Mouse (Mus musculus) fibroblast of lung, adult 2 months (primary cell): ENCODE results near the gene Ccdc189.
"Not testable (repeated sequence)": the region's sequence is repeated elsewhere in the genome, so short reads cannot be mapped to it uniquely, and the experiment has no call there.

Experiments
- DNase-seq: peaks from one replicate; pipeline ENCODE4 v3.0.0-alpha.2; 2011; ENCODE audit warnings: low read depth

Gene Ccdc189

DNA sequence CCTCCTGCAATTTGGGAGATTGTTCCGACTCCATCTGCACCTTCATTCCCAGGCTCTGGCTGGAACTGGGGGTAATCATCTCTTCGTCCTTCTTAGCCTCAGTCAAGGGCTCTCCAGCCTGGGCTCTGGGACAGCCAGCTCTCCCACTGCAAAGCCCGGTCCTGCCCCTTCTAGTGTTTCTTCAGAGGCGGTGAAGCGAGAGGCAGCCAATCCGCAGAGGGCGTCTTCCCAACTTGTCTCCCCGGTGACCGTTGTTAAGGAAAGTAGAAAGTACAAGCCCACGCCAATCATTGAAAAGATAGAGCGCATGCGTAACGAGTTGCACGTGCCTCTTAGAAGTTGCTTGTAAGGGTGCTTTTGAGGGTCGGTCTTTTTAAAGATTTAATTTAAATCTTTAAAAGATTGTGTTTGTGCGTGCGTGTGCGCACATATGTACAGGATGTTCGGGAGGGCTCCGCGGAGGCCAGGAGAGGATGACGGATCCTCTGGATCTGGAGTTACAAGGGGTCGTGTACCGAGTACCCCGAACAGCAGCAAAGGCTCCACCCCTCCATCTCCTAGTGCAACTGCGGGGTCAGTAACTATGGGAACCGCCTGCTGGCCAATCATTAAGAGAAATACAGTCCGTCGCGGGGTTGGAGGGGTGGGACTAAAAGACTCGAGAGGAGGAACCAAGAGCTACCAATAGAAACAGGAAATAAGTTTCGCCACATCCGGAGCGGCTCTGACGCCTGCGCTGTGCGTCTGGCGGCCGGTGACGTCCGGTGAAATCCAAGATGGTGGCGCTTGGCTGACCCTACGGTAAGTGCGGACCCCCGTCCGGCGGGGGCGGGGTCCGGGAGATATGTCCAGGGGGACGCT lies at the start of gene Ccdc189, which contains the start of gene Rnf40:
Gene Ccdc189, minus strand, starts transcription at position 585 of the 861 bp plus-strand sequence.
Gene Rnf40, plus strand, starts transcription at position 757 of the 861 bp plus-strand sequence.
- DNase-seq, result peak; percentile 99

DNA sequence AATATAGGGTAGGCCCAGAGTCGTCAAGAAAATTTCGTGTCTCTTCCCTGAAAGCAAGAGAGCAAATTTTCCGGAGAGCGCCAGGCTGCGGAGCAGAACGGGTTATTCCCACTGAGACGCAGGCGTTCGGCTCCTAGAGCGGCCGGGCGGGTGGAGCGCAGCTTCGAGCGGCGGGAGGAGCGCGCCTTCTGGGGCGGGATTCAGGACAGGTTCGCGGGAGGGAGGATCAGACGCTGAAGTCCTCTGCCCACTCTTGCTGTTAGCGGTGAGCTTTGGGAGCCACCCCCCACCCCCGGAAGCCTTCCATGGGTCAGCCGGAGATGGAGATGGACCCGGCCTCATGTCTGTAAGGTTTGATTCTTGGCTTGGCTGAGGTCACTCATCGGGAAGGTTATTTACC lies 48.6 kb upstream of the Ccdc189 start:
- DNase-seq, result no peak

DNA sequence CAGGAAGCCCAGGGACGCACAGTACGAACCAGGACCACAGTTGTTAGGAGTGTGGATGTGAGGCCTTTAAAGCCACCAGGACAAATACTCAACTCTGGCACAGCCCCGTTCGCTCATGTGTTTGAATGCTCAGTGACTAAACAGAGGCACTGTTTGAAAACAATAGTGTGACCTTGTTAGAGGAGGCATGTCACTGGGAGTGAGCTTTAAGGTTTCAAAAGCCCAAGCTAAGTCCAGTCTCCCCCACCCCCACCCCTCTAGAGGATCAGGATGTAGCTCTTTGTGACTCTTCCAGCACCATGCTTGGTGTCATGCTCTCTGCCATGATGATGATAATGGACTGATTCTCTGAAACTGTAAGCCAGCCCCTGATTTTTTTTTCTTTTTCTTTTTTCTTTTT lies 43.0 kb upstream of the Ccdc189 start:
- DNase-seq, result no peak

DNA sequence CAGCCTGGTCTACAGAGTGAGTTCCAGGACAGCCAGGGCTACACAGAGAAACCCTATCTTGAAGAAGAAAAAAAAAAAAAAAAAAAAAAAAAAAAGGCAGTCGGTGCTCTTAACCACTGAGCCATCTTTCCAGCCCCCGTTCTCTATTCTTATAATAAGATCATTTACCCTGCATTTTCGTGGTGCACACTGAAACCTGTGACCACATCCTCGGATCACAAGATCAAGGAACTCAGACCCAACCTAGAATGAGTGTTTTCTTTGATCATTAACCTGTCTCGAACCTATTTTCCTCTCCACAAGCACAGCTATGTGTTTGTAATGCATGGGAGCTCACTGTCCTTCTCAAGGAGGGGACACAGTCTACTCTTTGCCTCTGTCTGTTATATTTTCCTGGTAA lies 40.3 kb upstream of the Ccdc189 start:
- no peak for DNase-seq

DNA sequence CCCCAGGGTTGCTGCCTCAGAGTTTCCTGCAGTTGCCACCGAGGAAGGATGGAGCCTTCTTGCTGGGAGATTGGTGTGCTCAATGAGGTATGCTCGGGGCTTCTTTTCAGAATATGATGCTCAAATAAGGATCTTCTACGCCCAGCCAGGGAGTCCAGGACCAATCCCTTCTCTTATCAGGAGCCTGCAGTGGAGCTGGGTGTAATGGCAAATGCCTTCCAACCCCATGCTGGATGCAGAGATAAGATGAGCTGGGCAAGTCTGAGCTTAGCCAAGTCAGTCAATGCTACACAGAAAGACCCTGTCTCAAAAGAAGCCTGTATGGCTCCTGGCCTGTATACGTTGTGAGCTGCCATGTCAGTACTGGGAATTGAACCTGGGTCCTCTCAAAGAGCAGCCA lies 38.1 kb upstream of the Ccdc189 start:
- no peak for DNase-seq

DNA sequence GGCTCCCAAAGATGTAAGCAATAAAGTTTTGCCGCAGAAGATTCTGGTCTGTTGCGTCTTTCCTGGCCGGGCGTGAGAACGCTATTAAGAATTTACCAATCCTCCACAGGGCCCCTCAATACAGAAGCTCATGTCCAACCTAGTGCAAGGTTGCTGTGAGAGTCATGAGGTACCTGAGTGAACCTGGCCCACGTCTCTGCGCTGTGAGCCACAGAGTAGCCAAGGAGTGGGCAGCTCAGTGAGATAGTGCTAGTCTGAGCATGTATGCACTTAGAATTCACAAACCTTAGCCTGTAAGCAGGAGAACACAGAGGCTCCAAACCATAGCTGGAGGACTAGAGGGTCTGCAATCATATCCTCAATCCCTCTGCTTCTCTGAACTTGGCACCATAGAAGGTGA lies 37.6 kb upstream of the Ccdc189 start:
- no peak for DNase-seq

DNA sequence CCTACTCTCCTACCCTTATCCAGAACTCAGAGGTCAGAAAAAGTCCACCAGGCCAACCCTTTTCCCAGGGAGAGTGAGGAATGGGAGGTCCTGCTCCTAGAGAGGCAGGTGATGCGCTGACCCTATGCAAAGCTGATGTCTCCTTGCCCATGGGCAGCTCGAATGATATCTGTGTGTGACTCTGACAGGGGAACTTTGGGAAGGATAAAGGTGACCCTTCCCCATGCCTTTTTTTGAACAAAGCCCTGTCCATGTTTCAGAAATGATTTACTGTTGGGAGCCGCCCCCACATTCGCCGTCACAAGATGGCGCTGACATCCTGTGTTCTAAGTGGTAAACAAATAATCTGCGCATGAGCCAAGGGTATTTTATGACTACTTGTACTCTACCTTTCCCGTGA lies 30.0 kb upstream of the Ccdc189 start:
- DNase-seq, result not testable (repeated sequence)

DNA sequence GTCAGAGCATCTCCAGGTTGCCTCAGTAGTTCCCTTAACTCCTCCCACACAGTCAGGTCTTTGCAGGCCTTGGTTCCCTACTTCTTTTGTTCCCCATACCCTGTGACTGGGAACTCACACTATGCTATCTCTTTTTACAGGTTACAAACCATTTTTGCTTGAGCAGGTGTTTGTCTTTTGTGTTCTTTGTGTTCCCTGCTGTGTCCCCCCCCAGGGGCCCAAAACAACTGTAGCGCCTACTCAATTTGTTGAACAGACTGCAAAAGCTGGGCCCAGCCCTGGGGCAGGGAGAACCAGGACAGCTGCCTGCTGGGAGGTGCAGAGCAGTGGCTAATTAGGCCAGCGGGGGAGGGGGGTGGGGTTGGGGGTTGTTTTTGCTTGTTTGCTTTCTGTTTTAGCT lies 29.6 kb upstream of the Ccdc189 start:
- DNase-seq, result no peak

DNA sequence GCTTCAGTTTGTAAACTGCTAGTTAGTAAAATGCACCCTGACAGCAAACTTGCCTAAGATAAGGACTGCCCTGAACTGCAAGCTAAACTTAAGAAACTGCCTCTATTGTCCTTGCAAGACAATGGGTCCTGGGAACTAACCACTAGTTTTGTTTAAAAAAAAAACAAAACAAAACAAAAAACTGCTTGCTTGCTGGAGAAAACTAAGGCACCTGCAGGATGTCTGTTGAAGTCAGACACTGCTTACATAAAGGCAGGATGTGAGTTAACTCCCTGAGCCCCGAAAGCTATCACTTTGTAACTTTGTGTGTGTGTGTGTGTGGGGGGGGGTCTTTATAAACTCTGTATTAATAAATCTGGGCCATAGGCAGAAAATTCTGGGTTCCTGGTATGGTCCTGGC lies 28.5 kb upstream of the Ccdc189 start:
- no peak for DNase-seq

DNA sequence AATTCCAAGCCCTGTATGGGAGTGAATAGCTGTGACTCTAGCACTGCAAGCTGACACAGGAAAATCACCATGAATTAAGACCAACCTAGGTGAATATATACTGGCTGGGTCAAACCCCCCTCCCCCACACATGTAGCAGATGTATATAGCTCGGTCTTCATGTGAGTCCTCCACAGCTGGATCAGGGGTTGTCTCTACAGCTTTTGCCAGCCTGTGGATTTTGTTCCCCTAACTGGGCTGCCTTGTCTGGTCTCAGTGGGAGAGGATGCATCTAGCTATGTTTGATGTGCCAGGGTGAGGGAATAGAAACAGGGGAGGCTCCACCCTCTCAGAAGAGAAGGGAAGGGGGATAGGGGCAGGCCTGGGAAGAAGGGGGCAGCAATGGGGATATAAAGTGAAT lies 27.9 kb upstream of the Ccdc189 start:
- no peak for DNase-seq

DNA sequence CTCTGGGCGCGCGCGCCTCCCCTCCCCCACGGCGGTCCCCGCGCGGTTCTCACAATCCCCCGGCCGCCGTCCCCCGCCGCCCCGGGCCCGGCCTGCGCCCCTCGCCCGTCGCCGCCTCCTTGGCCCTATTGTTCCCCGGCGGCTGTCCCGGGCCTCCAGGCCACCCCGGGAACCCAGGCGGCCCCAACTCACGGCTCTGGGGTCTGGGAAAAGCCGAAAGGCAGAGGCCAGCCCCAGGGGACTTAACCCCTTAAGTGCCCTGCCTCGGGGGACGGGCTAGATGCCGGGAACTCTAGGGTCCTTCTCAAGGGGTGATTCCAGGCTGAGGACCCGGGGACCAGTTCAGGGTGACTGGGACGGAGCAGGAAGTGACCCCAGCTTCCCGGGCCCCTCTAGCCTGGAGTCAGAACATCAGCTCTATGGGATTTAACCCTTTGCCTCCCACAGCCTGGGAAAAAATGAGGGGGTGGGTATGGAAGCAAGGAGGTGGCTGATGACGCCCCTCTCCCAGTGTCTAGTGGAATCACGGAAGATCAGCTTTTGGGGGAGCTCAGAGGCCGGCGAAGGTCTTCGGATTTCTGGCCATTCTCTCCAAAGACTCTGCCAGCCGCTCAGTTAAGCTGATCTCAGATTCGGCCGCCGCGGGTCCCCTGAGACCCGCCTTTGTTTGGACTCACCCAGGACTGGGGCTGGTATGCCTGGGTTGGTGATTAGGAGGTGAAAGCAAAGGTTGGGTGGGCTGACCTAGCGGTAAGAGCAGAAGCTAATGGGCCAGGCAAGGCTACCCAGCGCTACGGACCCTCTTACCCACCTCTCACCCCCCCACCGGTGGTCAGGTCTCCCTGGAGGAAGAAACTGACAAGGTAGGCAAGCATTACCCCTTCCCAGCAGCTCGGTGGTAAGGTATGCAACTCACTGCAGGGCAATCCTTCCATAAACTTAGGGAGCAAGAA lies 26.8 kb upstream of the Ccdc189 start, which contains the start of gene Zfp629:
Gene Zfp629, minus strand, starts transcription at position 907 of the 953 bp plus-strand sequence.
- DNase-seq, result peak; percentile 21

DNA sequence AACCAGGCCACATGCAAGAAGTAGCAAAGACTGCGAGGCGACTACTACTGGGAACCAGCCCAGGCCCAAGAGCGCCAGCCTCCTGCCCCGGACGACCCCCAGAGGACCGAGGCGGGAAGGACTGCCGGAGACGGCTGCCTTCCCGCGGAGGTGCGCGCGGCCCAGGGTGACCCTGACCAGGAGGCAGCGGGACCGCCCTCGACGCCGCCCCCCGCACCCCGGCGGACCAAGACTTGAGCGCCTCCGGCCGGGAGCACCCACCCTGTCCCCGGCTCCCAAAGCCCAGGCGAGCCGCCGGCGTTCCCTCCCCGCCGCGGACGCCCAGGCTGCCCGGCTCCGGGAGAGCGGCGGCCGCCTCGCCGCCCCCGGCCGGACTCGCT lies 26.1 kb upstream of the Ccdc189 start:
- no peak for DNase-seq

DNA sequence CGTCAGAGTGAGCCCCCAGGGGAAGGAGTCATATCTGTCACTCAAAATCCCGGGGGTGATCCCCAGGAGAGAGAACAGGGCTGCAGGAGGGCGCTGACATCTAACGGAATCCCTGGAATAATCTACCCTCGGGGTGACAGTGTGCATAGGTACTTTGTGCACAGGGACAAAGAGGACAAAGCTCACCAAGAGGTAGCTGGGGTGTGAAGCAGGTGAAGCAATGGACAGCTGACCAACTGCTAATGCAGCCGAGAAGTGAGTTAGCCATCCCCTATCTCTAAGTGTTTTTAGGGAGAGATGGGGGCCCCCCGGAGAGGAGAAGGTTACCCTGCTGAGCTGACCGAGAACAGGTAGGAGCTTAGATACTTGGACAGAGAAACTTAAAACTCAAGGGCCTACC lies 25.7 kb upstream of the Ccdc189 start:
- no peak for DNase-seq

DNA sequence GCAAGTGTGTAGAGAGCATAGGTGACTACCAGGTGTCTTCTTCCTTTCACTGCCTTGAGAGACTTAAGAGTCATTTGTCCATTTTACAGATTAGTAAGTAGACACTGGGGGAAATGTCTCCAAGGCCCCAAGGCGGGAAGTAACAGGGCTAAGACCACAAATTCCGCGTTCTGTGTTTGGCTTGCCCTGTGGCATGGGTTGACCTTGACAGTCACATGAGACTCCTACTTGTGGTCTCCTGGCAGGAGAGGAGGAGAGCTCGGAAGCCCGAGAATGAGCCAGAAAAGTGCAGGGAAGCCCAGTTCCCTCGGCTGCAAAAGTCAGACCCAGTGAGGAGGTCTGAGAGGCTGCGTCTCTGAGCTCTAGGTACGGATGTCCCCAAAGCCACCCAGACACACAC lies 25.1 kb upstream of the Ccdc189 start:
- DNase-seq, result no peak

DNA sequence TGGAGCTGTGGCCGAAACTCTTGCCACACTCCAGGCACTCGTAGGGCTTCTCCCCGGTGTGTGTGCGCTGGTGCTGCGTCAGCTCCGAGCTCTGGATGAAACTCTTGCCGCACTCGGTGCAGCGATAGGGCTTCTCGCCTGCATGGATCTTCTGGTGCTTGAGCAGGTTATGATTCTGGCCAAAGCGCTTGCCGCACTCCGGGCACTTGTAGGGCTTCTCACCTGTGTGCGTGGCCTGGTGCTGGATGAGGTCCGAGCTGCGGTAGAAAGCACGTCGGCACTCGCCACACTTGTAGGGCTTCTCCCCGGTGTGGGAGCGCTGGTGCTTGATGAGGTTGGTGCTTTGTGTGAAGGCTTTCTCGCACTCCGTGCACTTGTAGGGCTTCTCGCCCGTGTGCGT lies 23.2 kb upstream of the Ccdc189 start:
- no peak for DNase-seq

DNA sequence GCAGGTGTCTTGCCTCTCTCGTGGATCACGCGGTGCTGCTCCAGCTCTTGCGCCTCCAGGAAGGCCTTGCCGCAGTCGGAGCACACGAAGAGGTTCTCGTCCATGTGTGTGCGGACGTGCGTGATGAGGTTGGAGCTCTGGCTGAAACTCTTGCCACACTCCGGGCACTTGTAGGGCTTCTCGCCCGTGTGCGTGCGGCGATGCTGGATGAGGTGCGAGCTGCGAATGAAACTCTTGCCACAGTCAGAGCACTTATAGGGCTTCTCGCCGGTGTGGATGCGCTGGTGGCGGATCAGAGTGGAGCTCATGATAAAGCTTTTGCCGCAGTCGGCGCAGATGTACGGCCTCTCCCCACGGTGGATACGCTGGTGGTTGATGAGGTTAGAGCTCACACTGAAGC lies 22.6 kb upstream of the Ccdc189 start:
- DNase-seq, result no peak

DNA sequence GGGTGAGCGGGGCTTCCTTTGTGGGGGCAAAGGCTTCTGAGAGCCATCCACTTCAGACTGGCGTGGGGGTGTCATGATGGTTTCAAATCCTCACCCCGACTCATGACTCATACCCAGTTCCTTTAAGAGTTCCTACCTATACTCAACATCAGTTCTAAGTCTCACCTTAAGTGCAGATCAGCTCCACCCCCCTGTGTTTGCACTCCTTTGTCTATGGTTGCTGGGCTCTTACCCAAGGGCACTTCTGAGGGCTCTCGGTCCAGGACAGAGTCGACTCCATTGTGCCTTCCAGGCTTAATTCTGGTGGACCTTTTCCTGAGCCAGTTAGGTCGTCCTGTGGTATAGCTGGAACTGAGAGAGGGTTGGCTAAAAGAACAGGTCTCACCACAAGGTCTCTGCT lies 18.8 kb upstream of the Ccdc189 start:
- no peak for DNase-seq

DNA sequence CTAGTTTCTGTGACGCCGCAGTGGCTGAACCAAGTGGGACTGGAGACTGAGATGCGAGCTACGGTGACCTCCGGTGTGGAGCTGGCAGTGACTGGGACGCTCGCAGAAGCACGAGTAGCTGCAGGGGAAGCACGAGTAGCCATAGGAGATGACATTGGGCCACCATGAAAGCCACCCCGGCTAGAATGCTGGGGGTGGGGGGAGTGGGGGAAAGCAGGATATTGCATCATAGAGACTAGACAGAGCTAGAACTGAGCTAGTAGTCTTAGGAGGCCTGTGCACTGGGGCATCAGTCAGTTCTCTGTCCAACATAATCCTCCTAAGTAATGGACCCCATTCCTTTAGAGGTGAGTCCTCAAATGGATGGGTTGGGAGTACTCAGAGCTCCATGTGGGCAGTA lies 15.9 kb upstream of the Ccdc189 start:
- DNase-seq, result no peak

DNA sequence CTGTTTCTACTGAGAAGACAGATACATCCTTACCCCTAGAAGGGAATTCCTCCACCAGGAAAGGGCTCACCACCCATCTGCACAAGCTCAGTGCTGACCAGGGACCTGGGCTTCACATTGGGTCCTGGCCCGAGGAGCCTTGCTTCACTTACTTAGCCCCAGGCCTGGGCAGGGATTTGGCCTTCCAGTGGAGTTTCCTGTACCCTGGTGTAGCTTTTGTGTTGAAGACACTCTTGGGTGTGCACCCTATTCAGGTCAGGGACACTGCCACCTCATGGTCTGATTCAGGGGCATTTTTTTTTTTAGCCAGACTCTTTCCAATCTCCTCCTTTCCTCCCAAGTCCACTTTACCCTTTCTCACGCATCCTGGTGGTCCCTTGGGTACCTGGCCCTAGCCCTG lies 14.5 kb upstream of the Ccdc189 start:
- DNase-seq, result no peak

DNA sequence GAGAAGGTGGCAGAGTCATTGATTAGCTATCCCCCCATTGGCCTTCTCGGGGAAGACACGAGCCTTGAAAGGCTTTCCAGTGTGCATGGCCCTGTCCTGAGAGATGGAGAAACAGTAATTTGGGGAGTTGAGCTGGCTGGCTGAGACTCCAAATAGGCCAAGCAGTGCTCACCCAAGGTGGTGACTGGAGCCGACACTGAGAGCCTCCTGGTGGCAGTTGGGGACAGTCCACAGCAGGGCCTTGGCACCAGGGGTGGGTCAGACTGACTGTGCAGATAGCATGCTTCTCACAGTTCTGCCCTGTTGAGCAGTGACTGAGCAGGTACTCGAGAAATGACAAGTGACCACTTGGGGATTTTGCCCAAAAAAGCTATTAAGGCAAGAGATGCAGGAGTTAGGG lies 13.3 kb upstream of the Ccdc189 start:
- DNase-seq, result no peak

DNA sequence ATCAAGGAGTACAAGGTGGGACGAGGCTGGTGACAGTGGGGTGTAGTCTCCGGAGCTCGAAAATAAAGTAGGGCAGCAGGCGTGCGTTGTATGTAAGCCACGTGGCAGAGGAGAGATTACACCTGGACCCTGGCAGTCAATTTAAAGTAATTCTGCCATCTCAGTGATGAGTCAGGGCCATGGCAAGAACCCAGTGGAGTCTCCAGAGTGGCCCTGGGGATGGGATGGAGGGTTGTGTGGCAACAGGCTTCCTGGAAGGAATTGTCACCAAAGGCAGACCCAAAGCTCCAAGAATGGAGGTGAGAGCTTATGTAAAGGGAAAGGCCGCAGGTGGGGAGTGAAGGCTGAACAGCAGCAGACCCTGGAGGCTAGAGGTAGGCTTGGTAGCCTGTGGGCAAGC lies 12.2 kb upstream of the Ccdc189 start:
- no peak for DNase-seq

DNA sequence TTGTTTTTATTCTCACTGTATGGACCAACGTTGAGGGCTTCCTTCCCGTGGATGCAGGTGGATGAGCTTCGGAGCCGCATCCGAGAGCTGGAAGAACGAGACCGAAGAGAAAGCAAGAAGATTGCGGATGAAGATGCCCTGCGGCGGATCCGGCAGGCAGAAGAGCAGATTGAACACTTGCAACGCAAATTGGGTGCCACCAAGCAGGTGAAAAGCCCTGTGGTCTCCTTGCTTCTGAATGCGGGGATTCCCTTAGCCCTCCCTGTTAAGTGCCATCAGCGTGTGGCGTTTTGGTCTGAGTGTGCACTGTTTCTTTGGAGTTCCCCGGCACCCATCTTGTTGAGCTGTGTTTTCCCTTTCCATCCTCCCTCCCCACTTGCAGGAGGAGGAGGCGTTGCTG lies 8.4 kb upstream of the Ccdc189 start:
- no peak for DNase-seq

DNA sequence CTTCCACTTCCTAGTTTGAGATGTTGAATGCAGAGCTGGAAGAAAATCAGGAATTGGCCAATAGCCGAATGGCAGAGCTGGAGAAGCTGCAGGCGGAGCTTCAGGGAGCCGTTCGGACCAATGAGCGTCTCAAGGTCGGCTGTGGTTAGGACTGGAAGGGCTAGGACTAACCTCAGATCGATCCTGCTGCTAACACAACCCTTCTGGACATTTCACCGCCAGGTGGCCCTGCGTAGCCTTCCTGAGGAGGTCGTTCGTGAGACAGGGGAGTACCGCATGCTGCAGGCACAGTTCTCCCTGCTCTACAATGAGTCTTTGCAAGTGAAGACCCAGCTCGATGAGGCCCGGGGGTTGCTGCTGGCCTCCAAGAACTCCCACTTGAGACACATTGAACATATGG lies 4.2 kb upstream of the Ccdc189 start:
- DNase-seq, result no peak
